Mouse (Mus musculus) MEL-GATA-1-ER (cell line): Measurements from ENCODE around the gene Lingo3.

Experiments
- DNase-seq: peaks from one replicate; pipeline ENCODE4 v3.0.0-alpha.2; 2012; ENCODE audit warnings: low read depth; ENCODE audit errors: extremely low read depth

Lingo3 gene

DNA sequence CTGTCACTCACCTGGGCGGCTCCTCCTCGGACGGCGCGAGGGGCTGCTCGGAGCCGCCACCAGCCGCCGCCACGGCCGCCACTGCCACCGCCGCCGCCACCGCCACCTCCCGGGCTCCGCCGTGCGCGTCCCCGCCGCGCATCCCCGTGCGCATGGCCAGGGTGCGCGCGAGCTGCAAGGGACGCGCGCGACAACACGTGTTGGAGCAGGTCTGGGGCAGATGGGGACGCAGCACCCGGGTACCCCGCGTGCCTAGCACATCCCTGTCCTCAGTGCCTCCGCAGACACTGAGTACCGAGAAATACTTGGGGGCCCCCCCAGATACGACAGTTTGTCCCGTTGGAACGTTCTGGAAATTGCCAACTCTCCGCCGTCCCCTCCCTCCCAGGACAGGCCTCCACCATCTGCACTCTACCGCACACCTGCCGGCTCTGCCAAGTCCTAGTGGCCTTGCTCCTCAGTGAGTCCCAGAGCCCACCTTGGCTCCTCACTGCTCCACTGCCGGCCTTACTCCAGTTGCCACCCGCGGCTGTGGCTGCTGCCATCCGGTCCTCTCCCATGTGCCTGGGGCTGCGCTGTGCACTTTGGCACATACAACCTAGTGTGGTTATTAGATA is at the start of gene Lingo3:
Gene Lingo3, minus strand, starts transcription at position 109 of the 617 bp plus-strand sequence.
- no peak for DNase-seq

DNA sequence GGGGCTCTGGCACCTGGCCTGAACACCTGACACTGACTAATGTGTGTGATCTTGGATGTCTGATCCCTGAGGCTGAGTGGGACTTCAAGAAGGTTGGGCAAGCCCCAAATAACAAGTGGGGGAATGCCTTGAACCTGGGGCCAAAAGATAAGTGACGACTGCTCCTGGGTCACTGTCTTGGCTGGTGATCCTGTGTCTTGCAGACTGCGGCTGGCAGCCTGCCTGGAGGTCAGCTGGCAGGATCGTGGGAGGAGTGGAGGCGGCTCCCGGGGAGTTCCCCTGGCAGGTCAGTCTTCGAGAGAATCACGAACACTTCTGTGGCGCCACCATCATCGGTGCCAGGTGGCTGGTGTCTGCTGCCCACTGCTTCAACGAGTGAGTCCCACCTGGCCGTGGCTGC is 43.3 kb upstream of the Lingo3 start:
- no peak for DNase-seq

DNA sequence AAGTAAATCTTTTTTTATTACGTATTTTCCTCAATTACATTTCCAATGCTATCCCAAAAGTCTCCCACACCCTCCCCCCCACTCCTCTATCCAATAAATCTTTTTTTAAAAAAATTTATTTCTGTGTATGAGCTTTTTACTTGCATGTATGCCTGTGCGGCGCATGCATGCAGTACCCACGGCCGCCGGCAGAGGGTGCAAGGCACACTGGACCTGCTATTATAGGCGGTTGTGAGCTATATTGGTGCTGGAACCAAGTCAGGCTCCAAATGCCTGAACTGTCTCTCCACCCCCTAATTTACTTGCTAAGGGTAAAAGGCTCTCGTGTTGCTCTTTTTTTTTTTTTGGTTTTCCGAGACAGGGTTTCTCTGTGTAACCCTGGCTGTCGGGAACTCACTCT is 37.5 kb upstream of the Lingo3 start:
- peak; percentile 57 for DNase-seq

DNA sequence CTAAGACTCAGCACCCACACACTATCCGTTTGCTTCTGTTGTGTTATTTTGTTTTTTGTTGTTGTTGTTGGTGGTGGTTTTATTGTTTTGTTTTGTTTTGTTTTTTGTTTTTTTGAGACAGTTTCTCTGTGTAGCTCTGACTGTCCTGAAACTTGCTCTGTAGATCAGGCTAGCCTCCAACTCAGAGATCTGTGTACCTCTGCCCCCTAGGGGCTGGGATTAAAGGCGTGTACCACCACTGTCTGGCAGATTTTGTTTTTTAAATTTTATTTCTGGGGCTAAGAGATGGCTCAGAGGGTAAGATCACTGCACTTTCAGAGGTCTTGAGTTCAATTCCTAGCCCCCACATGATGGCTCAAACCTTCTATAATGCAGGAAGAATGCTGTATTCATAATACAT is 37.1 kb upstream of the Lingo3 start:
- no peak for DNase-seq

DNA sequence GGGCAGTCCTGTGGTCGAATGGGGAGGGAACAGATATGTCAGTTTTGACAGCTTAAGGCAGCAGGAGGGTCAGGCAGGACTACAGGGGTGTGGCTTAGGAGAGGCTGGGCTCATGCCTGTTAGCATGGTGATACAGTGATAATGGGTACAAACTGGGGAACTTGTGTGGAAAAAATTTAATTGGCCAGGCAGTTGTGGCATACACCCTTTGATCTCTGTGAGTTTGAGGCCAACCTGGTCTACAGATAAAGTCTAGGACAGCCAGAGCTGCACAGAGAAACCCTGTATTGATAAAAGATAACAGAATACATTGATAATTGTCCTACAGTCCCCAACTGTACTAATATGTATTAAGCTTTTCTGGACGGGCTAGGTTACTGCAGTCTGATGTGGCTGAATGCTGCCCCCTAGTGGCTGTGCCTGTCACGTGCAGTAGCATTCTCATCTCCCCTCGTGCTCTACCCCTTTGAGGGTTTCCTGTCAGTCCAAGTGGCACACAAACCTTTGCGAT is 36.3 kb upstream of the Lingo3 start:
- DNase-seq: peak; percentile 74

DNA sequence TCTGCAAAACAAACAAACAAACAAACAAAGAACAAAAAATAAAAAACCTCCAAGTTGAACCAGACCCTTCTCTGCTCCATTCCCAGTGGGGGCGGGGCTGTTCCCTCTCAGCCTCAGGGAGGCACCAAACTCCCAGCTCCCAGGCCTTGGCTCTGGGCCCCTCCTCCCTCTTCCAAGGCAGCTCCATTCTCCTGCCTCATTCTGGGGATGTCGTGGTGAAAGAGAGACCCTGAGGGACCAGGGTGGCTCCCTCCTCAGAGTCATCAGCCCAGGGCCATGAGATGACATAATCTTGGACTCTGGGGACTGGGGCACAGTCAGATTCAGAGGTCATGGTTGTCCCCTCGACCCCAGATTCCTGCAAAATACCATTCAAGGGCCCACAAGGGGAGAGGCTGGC is 32.8 kb upstream of the Lingo3 start:
- no peak for DNase-seq

DNA sequence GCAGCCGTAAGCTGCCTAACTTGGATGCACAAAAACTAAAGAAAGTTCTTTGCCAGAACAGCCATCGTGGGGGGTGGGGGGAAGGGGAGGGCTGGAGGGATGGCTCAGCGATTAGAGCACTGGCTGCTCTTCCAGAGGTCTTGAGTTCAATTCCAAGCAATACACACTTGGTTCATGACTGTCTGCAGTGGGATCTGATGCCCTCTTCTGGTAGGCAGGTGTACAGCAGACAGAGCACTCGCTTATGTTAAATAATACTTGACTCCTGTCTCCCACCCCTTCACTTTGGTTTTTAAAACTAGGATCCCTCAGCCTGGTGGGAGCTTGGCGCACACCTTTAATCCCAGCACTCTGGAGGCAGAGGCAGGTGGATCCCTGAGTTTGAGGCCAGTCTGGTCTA is 32.2 kb upstream of the Lingo3 start:
- no peak for DNase-seq

DNA sequence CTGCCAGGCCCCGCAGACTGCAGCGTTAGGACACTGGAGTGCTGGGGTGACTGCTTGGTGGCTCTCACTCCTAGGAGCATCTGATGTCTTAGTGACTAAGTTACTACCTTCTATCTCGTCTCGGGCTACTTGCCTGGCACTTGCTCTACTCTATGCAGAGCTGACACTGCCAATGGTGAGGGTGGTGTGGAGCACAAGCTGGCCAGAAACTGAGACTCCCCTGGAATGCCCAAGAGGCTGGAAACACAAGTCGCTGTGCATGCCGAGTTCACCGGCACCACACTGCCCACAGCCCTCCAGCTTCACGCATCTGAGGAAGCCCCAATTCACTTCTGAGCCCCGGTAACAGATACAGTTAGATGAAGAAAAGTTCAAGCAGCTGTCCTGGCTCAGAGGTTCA is 30.2 kb upstream of the Lingo3 start:
- no peak for DNase-seq

DNA sequence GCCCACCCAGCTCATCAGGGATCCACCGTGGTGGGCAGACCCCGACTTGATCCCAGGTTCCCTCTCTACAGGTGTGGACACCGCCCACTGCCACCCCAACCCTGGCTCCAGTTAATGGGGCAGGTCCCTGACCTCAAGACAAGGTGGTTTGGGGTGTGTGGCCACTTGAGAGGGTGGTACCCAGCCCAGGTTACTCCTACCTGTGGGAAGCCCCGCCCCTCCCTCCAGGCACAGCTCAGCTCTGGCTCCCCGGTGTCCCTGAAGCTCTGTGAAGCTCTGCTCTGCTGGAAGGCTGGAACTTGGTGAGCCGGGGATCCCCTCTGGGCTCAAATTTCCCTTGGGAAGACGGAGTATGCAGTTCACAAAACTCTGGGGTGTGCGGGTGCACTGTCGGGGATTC is 27.7 kb upstream of the Lingo3 start, which contains the start of gene Tmprss9:
Gene Tmprss9, plus strand, starts transcription at position 268 of the 400 bp plus-strand sequence.
- no peak for DNase-seq

DNA sequence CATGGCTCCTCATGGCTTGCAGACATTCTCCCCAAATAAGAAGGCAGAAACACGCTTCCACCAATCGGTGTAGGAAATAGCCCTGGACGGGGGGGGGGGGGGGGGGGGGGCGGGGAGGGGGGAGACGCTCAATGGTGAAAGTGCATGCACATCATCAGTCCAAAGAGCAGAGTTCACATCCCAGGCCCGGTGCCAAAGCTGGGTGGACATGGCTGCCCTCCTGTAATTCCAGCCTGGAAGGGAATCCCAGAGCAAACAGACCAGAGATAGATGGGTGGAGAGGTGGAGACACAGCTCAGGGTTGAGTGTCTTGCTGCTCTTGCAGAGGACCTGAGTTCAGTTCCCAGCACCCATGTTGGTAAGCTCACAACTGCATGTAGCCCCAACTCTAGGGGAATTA is 27.2 kb upstream of the Lingo3 start:
- DNase-seq: no peak

DNA sequence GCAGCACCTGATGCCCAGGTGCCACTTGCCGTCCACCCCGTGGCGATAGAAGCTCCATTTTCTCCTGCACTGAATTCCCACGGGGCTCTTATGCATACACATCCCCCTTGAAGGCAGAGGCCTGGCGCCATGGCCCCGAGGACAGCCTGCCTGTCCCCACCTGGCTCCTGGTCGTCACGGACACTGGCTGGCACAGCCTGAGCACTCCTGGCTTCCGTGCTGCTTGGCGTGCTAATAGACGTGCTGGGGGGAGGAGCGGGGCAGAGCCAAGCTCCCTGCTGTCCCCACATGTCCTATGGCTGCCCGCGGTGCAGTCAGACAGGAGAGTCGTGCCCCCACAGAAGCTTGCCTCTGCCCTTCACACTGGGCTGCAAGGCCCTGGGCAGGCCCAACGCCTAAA is 20.6 kb upstream of the Lingo3 start:
- no peak for DNase-seq

DNA sequence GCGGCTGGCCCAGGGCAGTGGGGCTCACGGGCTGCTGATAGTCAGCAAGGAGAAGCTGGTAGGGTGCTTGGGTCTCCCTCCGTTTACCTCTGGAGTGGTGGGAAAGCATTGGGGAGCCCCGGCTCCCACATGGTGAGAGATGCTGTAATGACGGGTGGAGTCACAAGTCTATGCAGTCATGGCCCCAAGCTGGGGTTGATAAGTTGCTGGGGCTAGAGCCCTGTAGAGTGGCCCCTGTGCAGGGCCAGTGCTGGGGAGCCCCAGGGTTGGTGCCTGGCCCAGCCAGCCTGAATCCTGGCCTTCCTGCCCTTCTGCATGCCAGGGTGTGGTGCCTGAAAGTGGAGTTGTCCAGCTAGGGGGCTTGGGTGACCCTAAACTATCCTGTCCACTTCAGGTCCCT is 18.5 kb upstream of the Lingo3 start:
- no peak for DNase-seq

DNA sequence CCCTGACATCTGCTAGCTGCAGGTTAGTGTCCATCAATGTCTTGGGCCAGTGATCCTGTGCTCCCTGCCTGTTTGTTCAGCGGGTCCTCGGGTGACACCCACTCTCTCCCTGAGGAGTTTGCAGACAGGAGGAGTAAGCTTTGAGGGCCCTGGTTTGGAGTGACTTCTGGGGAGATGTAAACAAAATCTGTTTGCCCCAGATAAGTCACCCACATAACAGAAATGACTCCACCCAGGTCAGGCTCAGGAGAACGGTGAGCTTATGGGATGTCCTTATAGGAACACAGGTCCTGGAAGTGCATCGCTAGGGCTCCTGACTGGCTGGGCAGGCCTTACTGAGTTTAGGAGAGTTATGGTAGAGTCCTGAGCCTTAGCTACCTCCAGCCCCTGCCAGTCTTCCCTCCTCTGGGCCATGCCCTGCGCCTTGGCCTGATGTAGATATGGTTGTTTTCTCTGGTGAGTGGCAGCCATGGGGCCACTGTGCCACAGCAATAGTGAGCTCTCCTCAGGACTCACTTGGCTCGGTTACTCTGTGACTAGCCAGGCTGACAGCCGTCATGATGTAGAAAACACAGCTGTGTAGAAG is 14.6 kb upstream of the Lingo3 start:
- peak; percentile 63 for DNase-seq

DNA sequence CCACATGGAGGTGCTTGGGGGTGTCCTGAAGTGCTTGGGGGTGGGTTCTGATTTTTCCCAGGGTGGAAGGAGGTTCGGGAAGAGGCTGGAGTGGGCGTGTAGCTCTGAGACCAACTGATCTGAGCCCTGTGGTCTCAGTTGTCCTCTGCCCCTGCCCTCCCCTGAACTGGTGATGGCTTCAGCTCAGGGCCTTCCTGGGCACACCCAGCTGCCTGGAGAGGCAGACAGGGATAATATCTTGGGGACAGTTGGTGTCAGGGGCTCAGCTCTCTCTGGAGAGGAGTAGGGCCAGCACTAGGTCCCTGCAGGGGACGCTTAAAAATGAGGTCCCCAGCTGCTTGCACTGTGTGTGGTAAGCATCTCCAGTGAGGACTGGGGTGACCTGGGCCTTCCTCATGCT is 14.0 kb upstream of the Lingo3 start:
- no peak for DNase-seq

DNA sequence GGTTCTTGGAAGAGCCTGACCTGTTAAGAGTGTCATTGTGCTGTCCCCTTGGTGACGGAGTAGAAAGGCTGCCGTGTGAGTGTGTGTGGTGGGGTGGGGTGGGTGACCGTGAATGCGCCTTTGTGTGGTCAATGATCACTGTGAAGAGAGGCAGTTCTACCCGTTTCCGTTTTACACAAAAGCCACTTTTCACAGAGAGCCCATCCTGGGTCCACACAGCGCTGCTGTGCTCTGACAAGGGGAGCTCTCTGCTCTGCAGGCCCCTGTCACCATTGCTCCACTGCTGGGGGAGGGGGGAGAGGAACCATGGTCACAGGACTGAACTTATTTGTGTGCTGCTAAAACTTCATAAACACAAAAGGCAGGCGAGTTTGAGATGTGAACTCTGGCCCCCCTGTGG is 13.5 kb upstream of the Lingo3 start:
- DNase-seq: no peak

DNA sequence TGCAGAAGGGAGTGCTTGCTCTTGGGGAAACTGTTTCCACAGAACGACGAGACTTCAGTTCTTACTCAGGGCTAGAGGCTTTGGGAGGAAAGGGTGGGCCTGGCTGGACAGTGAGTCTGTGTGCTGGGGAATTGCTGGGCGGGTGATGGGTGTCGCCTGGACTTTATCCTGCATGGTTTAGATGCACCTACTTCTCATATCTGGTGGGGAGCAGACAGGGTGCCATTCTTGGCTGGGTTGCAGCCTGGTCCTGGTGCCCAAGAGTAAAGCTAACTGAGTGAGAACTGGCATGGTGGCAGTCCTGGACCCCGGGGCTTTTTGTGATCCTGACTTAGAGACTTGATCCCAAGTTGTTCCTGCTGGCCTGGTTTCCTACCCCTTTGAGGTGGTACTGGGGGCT is 13.1 kb upstream of the Lingo3 start:
- no peak for DNase-seq

DNA sequence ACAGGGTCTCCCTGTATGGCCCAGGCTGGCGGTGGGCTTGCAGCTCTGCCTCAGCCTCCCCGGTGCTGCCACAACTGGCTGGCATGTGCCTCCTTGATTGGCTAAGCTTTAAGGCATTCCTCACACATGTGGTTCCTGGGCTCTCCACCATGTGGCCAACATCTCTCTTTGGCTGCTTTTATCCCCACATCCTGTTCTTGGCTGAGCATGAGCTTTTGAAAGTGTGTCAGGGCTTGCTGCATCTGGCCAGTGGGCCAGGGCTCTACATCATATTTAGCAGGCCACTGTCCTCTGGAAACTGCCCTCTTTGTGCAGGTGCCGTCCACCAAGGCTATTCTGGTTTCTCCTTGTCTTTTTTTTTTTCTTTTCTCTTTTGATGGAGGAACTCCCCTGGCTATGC is 12.4 kb upstream of the Lingo3 start:
- DNase-seq: no peak

DNA sequence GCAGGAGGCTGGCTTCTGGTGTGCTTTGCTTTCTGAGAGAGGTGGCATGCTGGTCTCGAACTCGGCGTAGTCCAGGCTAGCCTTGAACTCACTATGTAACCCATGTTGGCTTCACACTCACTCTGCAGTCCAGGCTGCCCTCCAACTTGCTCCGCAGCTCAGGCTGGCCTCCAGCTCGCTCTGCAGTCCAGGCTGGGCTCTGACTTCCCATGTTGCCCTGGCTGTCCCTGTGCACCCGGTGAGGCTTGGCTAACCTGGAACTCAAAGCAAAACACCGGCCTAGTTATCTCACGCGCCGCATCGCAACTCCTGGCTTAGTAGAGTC is 11.9 kb upstream of the Lingo3 start:
- DNase-seq: no peak

DNA sequence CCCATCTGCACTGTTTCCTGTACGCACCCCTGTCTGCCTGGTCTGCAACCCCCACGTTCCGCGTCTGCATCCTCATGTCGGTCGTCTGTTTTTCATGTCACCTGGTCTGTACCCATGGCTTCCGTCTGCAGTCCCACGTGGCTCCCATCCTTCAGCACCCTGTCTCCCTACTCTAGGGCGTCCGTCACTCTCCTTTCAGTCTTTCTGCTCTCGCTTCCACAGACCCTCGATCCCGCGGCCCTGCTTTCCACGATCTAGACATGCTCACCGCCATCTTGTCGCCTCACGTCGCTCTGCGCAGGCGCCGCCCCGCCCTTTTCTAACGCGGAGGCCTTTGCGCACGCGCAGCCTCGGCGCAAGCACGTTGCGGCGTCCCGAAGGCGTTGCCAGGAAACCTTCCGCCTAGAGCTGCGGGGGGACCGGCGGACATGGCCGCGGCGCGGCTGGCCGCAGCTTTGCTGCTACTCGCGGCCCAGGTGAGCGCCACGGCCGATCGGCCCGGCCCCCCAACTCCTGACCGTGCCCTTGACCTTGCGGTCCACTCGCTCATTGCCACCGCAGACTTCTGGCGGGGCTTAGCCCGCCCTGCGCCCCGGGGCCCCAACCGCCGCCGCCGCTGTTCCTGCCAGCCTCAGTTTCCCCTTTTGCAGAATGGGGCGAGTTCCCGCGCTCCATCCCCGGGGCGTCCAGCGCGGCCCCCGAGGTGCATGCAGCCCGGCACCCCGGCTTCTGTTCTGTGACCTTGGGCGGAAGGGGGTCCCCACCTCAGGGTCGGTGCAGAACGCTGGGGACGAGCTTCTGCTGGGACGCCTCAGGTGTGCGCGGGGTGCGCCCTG is 11.3 kb upstream of the Lingo3 start, which contains the start of the genes Lsm7 and Sppl2b:
Gene Lsm7, minus strand, starts transcription at position 297 of the 836 bp plus-strand sequence.
Gene Sppl2b, plus strand, starts transcription at position 363 of the 836 bp plus-strand sequence.
- DNase-seq: peak; percentile 74

DNA sequence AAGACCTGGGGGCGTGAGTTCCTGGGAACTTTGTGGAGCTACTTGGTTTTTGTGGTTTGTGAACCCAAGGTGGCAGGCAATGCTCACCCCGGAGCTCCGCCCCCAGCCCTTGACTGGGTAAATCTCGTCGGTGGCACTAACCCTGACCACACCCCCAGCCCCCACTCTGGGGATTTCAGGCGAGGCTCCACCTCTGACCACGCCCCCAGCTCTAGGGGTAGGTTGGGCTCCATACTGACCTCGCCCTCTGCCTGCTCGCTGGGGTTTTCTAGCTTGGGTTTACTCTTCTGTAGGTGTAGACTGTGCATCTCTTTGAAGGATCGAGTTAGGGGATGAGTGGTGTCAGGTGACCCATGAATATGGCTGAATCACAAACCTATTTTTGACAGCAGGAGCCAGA is 4.7 kb upstream of the Lingo3 start:
- DNase-seq: no peak

DNA sequence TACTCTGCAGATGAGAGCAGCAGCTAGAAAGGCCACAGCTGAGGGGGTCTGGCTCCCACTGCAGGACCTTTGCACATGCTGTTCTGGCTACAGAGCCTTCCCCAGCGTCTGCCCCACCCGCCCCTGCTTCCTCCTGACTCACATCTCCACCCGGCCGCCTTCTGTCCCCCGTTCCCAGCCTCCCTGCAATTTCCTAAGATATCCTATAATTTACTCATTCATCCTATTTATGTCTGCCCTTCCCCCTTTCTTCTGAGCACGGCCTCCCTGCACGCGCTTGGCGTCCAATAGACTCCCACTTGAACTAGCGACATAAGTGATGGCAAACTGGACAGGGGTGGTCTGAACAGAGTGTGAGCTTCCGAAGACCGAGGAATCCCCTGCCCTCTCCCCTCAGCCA is 1.9 kb upstream of the Lingo3 start:
- no peak for DNase-seq

DNA sequence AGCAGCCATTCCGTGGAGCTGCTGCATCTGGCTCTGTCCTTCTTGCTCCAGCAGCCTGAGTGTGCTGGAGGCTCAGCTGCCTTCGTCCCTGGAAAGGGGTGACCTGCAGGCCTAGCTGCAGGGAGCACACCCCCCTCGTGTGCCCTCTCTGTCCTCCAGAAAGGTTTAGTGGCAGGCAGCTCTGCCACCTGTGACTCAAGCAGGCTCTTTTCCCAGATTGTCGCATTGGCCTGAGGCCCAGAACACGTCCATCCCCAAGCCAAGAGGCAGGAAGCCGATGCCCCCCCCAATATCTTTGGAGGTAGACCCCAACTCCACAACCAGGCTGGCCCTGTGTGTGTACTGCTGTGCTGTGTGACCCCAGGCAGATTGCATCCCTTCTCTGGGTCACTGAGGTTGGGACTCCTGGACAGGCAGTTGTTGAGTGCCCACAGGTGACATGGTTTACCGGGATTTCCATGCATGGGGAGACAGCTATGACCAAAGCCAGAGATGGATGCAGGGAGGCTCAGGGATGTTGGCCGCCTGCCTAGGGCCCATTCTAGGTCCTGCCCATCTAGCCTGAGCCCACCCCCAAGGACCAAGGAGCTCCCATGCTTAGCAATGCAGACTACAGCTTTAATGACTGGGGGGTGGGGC is 1.3 kb upstream of the Lingo3 start:
- no peak for DNase-seq
